Mouse (Mus musculus) heart, embryonic 10.5 days (tissue): ENCODE results near the gene Zfp560. TPM values are rescaled to one million over a fixed set of nuclear protein-coding genes. Genes with fewer than 3 reads are reported as not detected.
A peak's percentile ranks its signal among the peaks of the same experiment; 100 is the strongest.
"Not testable (repeated sequence)": the region's sequence is repeated elsewhere in the genome, so short reads cannot be mapped to it uniquely, and the experiment has no call there.

ENCODE experiments used
- DNase-seq: peaks from one replicate; pipeline ENCODE4 v3.0.0-alpha.2; 2017; ENCODE audit warnings: low spot score
- H3K27ac ChIP-seq: fragments of 300-500 bp; sonication (generic); 2 replicates; pipeline ENCODE4 v1.5.1; 2016; ENCODE audit warnings: mild to moderate bottlenecking
- H3K27me3 ChIP-seq: fragments of 300-500 bp; sonication (generic); 2 replicates; pipeline ENCODE4 v1.6.1; 2016; ENCODE audit warnings: mild to moderate bottlenecking; ENCODE audit not compliant: poor library complexity, insufficient read depth, severe bottlenecking
- H3K36me3 ChIP-seq: fragments of 300-500 bp; sonication (generic); 2 replicates; pipeline ENCODE4 v1.6.1; 2016; ENCODE audit warnings: mild to moderate bottlenecking, moderate library complexity
- H3K4me1 ChIP-seq: fragments of 300-500 bp; sonication (generic); 2 replicates; pipeline ENCODE4 v1.6.1; 2016; ENCODE audit warnings: mild to moderate bottlenecking
- H3K4me3 ChIP-seq: fragments of 300-500 bp; sonication (generic); 2 replicates; pipeline ENCODE4 v1.5.1; 2016; ENCODE audit warnings: mild to moderate bottlenecking, moderate library complexity
- H3K9me3 ChIP-seq: fragments of 300-500 bp; sonication (generic); 2 replicates; pipeline ENCODE4 v1.6.1; 2016; ENCODE audit warnings: mild to moderate bottlenecking, moderate library complexity
- WGBS: fragments of 180-500 bp; shearing (Covaris S2); methylation state at CpG from one replicate; pipeline ENCODE4 v1.1.7; 2016; 5-methylcytosine and 5-hydroxymethylcytosine counted together
- polyA plus RNA-seq: library from polyadenylated mRNA; unstranded; fragments of >200 nt; fragmentation: Nextera tagmentation; extraction: Ambion mirVana; gene quantifications from 2 replicates; pipeline ENCODE4 v1.2.1, GENCODE M21; 2016

The Zfp560 gene
- polyA plus RNA-seq = 20.9 and 25.0 TPM in 2 replicates

DNA sequence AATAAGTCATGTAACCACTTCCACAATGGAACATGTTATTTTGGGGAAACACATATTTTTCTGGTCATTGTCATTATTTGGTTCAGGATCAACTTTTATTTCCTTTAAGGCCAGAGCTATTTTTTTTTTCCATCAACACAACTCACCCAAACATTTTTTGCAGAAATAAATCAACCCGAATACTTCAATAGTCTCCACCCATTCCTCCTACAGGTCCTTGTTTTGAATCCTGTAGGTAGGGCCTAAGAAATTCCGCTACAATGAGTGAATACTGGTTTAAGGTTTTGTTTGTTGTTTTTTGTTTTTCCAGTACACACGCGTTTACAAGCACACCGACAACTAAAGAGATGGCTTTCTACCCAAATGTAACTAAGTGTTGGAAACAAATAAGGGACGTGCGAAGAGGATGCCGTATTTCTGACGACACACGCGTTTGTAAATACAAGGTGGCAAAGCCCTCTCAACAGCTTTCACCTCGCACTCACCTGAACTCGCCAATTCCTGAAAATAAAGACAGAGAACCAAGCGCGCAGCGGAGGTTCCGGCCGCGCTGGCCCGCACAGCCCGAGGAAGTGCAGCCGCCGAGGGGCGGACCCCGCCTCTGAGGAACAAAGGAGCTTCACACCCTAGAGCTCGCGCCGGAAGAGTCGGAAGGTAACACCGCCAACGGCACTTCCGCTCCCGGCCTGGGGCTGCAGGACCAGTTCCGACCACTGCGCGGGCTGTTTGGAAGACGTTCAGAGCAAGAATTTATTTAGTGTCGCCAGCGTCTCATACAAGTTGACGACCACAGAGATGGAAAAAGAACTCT, at the start of gene Zfp560:
Gene Zfp560, minus strand, starts transcription at position 646 of the 811 bp plus-strand sequence.
- WGBS = 5% methylated on average over 40 of the region's 40 CpGs
- peak; percentile 95 for DNase-seq
- Histone ChIP-seq H3K9me3 (no peaks in the 10 kb centered on the region), H3K4me1 (0 out of 2 replicates have a peak, but pooled peaks cover 3% of the 10 kb centered on the region), H3K27me3 (no peaks in the 10 kb centered on the region), H3K4me3 (peak within 1 kb of the TSS; percentile 74), H3K36me3 (no peaks in the 10 kb centered on the region), H3K27ac (peak within 1 kb of the TSS; percentile 88)

GRCm38 (mm10) chr9:20430004-20430403, 45.0 kb upstream of the Zfp560 start:
- DNase-seq = no peak
- WGBS = 82% methylated on average over 3 of the region's 3 CpGs
- H3K9me3 ChIP-seq = no peaks in the 10 kb centered on the region
- H3K27me3 ChIP-seq = no peaks in the 10 kb centered on the region
- no peaks in the 10 kb centered on the region for H3K4me1 ChIP-seq
- no peak overlapping the region for H3K27ac ChIP-seq
- H3K4me3 ChIP-seq = no peak overlapping the region
- H3K36me3 ChIP-seq = peaks cover 6% of the 10 kb centered on the region; the same call in 1 of the 2 replicates

GRCm38 (mm10) chr9:20411460-20411859, 26.5 kb upstream of the Zfp560 start:
- no peak for DNase-seq
- Histone ChIP-seq H3K27ac (no peak overlapping the region), H3K4me1 (no peaks in the 10 kb centered on the region), H3K27me3 (no peaks in the 10 kb centered on the region), H3K9me3 (no peaks in the 10 kb centered on the region), H3K36me3 (no peaks in the 10 kb centered on the region), H3K4me3 (no peak overlapping the region)
- WGBS = 33% methylated on average over 1 of the region's 1 CpGs

- H3K36me3 ChIP-seq = no peaks in the 10 kb centered on the region
- H3K9me3 ChIP-seq = no peaks in the 10 kb centered on the region
- DNase-seq = no peak
- no peak overlapping the region for H3K27ac ChIP-seq
- no peaks in the 10 kb centered on the region for H3K27me3 ChIP-seq
- no peak overlapping the region for H3K4me3 ChIP-seq
- 83% methylated on average over 2 of the region's 2 CpGs for WGBS
- no peaks in the 10 kb centered on the region for H3K4me1 ChIP-seq
These were observed 24.3 kb upstream of the Zfp560 start for GRCm38 (mm10) chr9:20409319-20409718.

DNA sequence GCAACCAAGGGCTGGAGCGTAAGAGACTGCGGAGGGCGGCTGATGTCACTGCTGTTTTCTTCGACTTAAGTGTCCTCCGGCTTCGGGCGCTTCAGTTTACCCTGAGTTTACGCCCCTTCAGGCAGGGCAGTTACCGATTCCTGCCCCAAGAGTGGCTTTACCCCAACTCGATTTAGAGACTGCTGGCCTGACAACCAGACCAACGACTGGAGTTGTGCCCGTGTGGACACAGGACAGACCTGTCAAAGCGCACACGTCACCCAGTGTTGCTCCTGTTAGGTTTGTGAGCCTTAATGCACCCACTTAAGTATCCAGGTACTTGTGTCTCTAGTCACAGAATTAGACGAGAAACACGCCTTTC, 346 bp upstream of the Zfp560 start:
- H3K27me3 ChIP-seq = no peaks in the 10 kb centered on the region
- no peaks in the 10 kb centered on the region for H3K9me3 ChIP-seq
- H3K27ac ChIP-seq = peak overlapping the region; percentile 88
- peak overlapping the region; percentile 74 for H3K4me3 ChIP-seq
- H3K36me3 ChIP-seq = no peaks in the 10 kb centered on the region
- H3K4me1 ChIP-seq = 0 out of 2 replicates have a peak, but pooled peaks cover 3% of the 10 kb centered on the region
- WGBS = 21% methylated on average over 16 of the region's 16 CpGs
- no peak for DNase-seq

DNA sequence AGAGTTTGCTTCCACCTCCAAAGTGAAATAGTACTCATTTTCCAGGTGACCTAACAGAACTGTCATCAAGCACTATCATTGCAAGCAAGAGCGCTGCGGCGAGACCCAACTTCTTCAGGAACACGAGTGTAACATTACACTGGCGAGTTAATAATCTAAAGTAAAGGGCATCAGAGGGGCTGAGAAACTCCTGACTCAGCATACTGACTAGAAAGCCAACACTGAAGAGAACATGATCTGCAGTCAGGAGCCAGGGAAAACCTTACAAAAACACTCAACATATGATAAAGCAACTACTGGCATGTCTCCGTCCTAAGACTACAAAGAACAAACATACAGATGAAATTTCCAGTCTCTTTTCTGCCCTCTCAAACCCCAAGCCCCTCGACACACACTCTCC, 1.3 kb downstream of the Zfp560 start:
- peak overlapping the region; percentile 74 for H3K4me3 ChIP-seq
- no peaks in the 10 kb centered on the region for H3K36me3 ChIP-seq
- H3K4me1 ChIP-seq = 0 out of 2 replicates have a peak, but pooled peaks cover 3% of the 10 kb centered on the region
- DNase-seq = no peak
- H3K27me3 ChIP-seq = no peaks in the 10 kb centered on the region
- H3K27ac ChIP-seq = no peak overlapping the region
- H3K9me3 ChIP-seq = no peaks in the 10 kb centered on the region
- 85% methylated on average over 7 of the region's 7 CpGs for WGBS

- 92% methylated on average over 1 of the region's 1 CpGs for WGBS
- Histone ChIP-seq H3K36me3 (no peaks in the 10 kb centered on the region), H3K4me3 (no peak overlapping the region), H3K27me3 (no peaks in the 10 kb centered on the region), H3K27ac (no peak overlapping the region), H3K9me3 (no peaks in the 10 kb centered on the region), H3K4me1 (no peaks in the 10 kb centered on the region)
- no peak for DNase-seq
These were observed 10.3 kb downstream of the Zfp560 start for GRCm38 (mm10) chr9:20374712-20375111.

GRCm38 (mm10) chr9:20367311-20367710, 17.7 kb downstream of the Zfp560 start:
- Histone ChIP-seq H3K27ac (no peak overlapping the region), H3K27me3 (no peaks in the 10 kb centered on the region), H3K4me3 (no peak overlapping the region), H3K4me1 (no peaks in the 10 kb centered on the region), H3K36me3 (peaks cover 5% of the 10 kb centered on the region; the same call in 1 of the 2 replicates), H3K9me3 (no peaks in the 10 kb centered on the region)
- 89% methylated on average over 2 of the region's 2 CpGs for WGBS
- no peak for DNase-seq

DNA sequence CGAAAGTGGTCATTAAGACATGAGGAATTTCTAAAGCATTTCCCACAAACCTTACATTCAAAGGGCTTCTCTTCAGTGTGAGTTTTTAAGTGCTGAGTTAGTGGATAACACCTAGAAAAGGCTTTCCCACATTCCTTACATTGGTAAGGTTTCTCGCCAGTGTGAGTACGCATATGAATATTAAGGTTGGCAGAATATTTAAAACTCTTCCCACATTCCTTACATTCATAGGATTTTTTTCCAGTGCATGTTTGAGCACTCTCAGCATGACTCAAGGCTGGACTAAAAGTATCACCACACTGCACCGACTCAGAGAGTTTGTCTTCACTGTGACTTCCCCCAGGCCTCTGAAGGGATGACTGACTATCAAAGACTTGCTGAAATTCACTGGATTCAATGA, 36.5 kb downstream of the Zfp560 start:
- no peak overlapping the region for H3K4me3 ChIP-seq
- DNase-seq = no peak
- no peak overlapping the region for H3K27ac ChIP-seq
- 81% methylated on average over 4 of the region's 4 CpGs for WGBS
- no peaks in the 10 kb centered on the region for H3K4me1 ChIP-seq
- peaks cover 31% of the 10 kb centered on the region for H3K36me3 ChIP-seq
- H3K27me3 ChIP-seq = no peaks in the 10 kb centered on the region
- H3K9me3 ChIP-seq = peaks cover 7% of the 10 kb centered on the region

DNA sequence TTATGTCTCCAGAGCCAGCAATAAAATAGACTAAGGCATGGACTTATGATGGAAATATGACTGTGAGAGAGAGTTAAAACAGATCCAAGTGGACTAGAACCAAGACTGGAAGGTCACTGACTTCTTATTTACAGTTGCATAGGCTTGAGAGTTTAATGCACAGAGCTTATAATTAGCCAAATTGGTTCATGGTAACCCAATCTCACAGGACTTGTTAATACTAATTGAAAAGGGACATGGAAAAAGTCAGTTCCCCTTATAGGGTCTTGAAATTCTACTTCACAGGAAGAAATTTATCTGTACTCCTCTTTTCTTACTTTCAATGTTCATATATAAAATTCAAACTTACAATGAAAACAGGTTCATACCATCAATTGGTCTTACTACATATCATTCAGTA, 49.0 kb downstream of the Zfp560 start, which contains the start of gene Olfr18:
Gene Olfr18, minus strand, starts transcription at position 101 of the 400 bp plus-strand sequence.
- no peak for DNase-seq
- Histone ChIP-seq H3K27ac (no peak within 1 kb of the TSS), H3K27me3 (no peaks in the 10 kb centered on the region), H3K4me1 (no peaks in the 10 kb centered on the region), H3K36me3 (no peaks in the 10 kb centered on the region), H3K9me3 (no peaks in the 10 kb centered on the region), H3K4me3 (no peak within 1 kb of the TSS)

GRCm38 (mm10) chr9:20298232-20298631, 86.7 kb downstream of the Zfp560 start, which contains the start of gene Olfr873:
TSS of gene Olfr873 (plus strand) at chr9:20298532.
- H3K4me3 ChIP-seq = no peak within 1 kb of the TSS
- no peak for DNase-seq
- H3K4me1 ChIP-seq = no peaks in the 10 kb centered on the region
- H3K27ac ChIP-seq = no peak within 1 kb of the TSS
- H3K27me3 ChIP-seq = no peaks in the 10 kb centered on the region
- H3K9me3 ChIP-seq = no peaks in the 10 kb centered on the region
- 75% methylated on average over 1 of the region's 1 CpGs for WGBS
- no peaks in the 10 kb centered on the region for H3K36me3 ChIP-seq

DNA sequence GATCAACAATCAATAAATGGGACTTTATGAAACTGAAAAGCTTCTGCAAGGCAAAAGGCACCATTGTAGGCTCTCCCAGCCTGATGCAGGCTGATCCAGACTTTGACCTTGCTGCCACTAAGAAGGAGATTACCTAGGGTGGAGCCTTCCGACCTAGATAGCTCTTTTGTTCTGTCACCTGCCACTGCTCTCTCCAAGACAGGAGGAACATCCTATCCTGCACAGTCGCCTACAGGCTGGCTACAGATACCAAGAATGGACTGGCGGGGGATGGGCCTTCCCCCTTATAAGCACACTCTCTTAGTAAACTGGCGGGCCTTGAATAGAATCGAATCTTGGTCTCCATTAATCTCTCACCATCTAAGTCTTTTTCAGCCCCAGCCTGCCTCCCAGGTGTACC, 89.4 kb downstream of the Zfp560 start:
- H3K4me3 ChIP-seq, H3K36me3 ChIP-seq, H3K27ac ChIP-seq, H3K27me3 ChIP-seq, DNase-seq, H3K9me3 ChIP-seq, H3K4me1 ChIP-seq: not testable (repeated sequence)
- 71% methylated on average over 5 of the region's 5 CpGs for WGBS
